Mouse (Mus musculus) ES-E14 (cell line): ENCODE data around the gene Srbd1.

Experiments
- HCFC1 ChIP-seq: IDR thresholded peaks from 2 replicates; pipeline ENCODE4 v1.6.1; 2012; ENCODE audit warnings: low read length, inconsistent platforms, borderline replicate concordance; ENCODE audit not compliant: insufficient read depth
- ZC3H11A ChIP-seq: IDR thresholded peaks from 2 replicates; pipeline ENCODE4 v1.6.1; 2012; ENCODE audit warnings: low read depth, mild to moderate bottlenecking, inconsistent platforms, low read length, borderline replicate concordance
- ZNF384 ChIP-seq: IDR thresholded peaks from 2 replicates; pipeline ENCODE4 v1.6.1; 2012; ENCODE audit warnings: low read depth, low read length, inconsistent platforms

- TF ChIP-seq ZNF384 (no peak), HCFC1 (no peak), ZC3H11A (no peak)
Measured at GRCm38 (mm10) chr17:85943994-85944640, 200.9 kb downstream of the Srbd1 start.
